Mouse (Mus musculus) megakaryocyte, embryonic 14.5 days (primary cell): ENCODE measurements around the gene Actr3b.

Experiments
- FLI1 ChIP-seq: IDR thresholded peaks from 2 replicates; pipeline ENCODE4 v1.6.1; 2012; ENCODE audit warnings: low read length, inconsistent platforms, mixed read lengths
- GATA1 ChIP-seq: IDR thresholded peaks from 3 replicates; pipeline ENCODE4 v1.6.1; 2012; ENCODE audit warnings: mixed read lengths, low read length, inconsistent platforms, borderline replicate concordance

DNA sequence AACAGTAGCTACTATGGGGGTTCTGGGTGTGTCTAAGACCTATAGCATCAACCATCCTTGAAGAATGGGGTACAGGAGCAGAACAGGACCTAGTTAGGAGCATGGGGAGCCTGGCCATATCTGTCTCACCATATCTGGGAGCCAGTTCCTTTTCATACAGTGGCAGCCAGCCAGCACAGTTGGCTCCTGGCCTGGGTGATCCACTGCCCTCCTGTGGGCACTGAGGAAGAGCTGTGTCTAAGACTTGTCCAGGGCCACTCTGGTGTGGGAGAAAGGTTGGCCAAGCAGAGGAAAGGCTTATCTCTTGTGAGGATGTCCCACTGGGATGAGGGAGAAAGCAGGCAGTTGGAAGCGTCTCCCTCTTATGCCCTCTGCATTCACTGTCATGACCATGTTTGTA is 131.5 kb downstream of the Actr3b start:
- TF ChIP-seq GATA1 (no peak), FLI1 (no peak)
